Mouse (Mus musculus): ENCODE measurements around the gene Creg2.
A peak's percentile ranks its signal among the peaks of the same experiment; 100 is the strongest.
"Not testable (repeated sequence)": the region's sequence is repeated elsewhere in the genome, so short reads cannot be mapped to it uniquely, and the experiment has no call there.

Creg2 gene

GRCm38 (mm10) chr1:39651241-39651548 is at the start of gene Creg2:
Gene Creg2, minus strand, starts transcription at chr1:39651474.
- DNase-seq (ENCODE audit: low read depth): no peak

GRCm38 (mm10) chr1:39700599-39701273 is 49.5 kb upstream of the Creg2 start:
- no peak for DNase-seq (ENCODE audit: low read depth)

GRCm38 (mm10) chr1:39698456-39698855 is 47.2 kb upstream of the Creg2 start:
- DNase-seq (ENCODE audit: low read depth): no peak

- DNase-seq (ENCODE audit: low read depth): peak; percentile 24
Observed at GRCm38 (mm10) chr1:39695198-39695597, 43.9 kb upstream of the Creg2 start.

GRCm38 (mm10) chr1:39694756-39695155 is 43.5 kb upstream of the Creg2 start:
- no peak for DNase-seq (ENCODE audit: low read depth)

- no peak for DNase-seq (ENCODE audit: low read depth)
Observed at GRCm38 (mm10) chr1:39691974-39692373, 40.7 kb upstream of the Creg2 start.

- no peak for DNase-seq (ENCODE audit: low read depth)
Observed at GRCm38 (mm10) chr1:39691061-39691460, 39.8 kb upstream of the Creg2 start.

- DNase-seq (ENCODE audit: low read depth): no peak
Observed at GRCm38 (mm10) chr1:39688573-39688972, 37.3 kb upstream of the Creg2 start.

GRCm38 (mm10) chr1:39687279-39687678 is 36.0 kb upstream of the Creg2 start:
- DNase-seq (ENCODE audit: low read depth): peak; percentile 71

- peak; percentile 92 for DNase-seq (ENCODE audit: low read depth)
Observed at GRCm38 (mm10) chr1:39685841-39686240, 34.6 kb upstream of the Creg2 start.

GRCm38 (mm10) chr1:39681638-39682037 is 30.4 kb upstream of the Creg2 start:
- no peak for DNase-seq (ENCODE audit: low read depth)

GRCm38 (mm10) chr1:39680546-39680945 is 29.3 kb upstream of the Creg2 start:
- DNase-seq (ENCODE audit: low read depth): peak; percentile 45

- DNase-seq (ENCODE audit: low read depth): no peak
Observed at GRCm38 (mm10) chr1:39678883-39679282, 27.6 kb upstream of the Creg2 start.

GRCm38 (mm10) chr1:39676221-39676876 is 25.1 kb upstream of the Creg2 start:
- DNase-seq (ENCODE audit: low read depth): peak; percentile 87

- DNase-seq (ENCODE audit: low read depth): no peak
Observed at GRCm38 (mm10) chr1:39672362-39673105, 21.3 kb upstream of the Creg2 start.

GRCm38 (mm10) chr1:39670211-39670935 is 19.1 kb upstream of the Creg2 start:
- DNase-seq (ENCODE audit: low read depth): no peak

GRCm38 (mm10) chr1:39666751-39667252 is 15.5 kb upstream of the Creg2 start:
- no peak for DNase-seq (ENCODE audit: low read depth)

GRCm38 (mm10) chr1:39664039-39664625 is 12.9 kb upstream of the Creg2 start:
- DNase-seq (ENCODE audit: low read depth): no peak

- DNase-seq (ENCODE audit: low read depth): no peak
Observed at GRCm38 (mm10) chr1:39663050-39663449, 11.8 kb upstream of the Creg2 start.

- DNase-seq (ENCODE audit: low read depth): peak; percentile 78
Observed at GRCm38 (mm10) chr1:39656976-39657529, 5.8 kb upstream of the Creg2 start.

GRCm38 (mm10) chr1:39654901-39655300 is 3.6 kb upstream of the Creg2 start:
- not testable (repeated sequence) for DNase-seq (ENCODE audit: low read depth)

GRCm38 (mm10) chr1:39653028-39653427 is 1.8 kb upstream of the Creg2 start:
- DNase-seq (ENCODE audit: low read depth): no peak

Measured in NIH3T3 (cell line).